Mouse (Mus musculus): ENCODE measurements at regions not wholly inside any gene's neighbourhood (a gene's known extent, or its start where the extent isn't known, plus 50 kb on each side); places are given as distances from the start of the nearest gene placed in this dataset.

DNA sequence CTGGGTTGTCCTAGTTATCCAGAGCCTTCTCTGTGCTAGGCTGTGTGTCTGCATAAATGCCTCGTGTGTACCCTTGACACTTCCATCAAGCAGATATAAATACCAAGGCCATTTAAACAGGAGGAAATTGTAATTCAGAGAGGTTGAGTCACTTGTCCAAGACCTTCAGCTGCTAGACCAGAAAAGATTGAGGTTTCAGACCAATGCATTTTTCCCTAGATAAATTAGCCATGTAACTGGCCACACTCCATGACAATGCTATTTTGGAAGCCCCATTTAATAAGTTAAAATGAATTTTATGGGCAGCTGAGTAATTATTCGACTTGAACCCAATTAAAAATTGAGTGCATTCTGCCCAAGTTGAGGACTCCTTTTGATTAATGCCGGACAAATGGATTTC lies 509.6 kb downstream of the 1810013L24Rik start:
- no peak overlapping the region for H3K27ac ChIP-seq (ENCODE audit: control insufficient read depth, insufficient read depth, low read depth, low read length)
- TF ChIP-seq POLR2A (IDR thresholded peaks at IDR 0.05; ENCODE audit: control insufficient read depth, low read depth, low read length) = no peak
- no peak for TF ChIP-seq CTCF (IDR thresholded peaks at IDR 0.05; ENCODE audit: control insufficient read depth, insufficient read depth, insufficient replicate concordance, low read depth, low read length)
- H3K4me3 ChIP-seq (ENCODE audit: control insufficient read depth, low read depth, low read length) = no peak overlapping the region
- no peaks in the 10 kb centered on the region for H3K4me1 ChIP-seq (ENCODE audit: control insufficient read depth, insufficient read depth, low read length)
- no peaks in the 10 kb centered on the region for H3K36me3 ChIP-seq (ENCODE audit: control insufficient read depth, insufficient read depth, low read length)
- no peaks in the 10 kb centered on the region for H3K27me3 ChIP-seq (ENCODE audit: control insufficient read depth, insufficient read depth, low read length)

DNA sequence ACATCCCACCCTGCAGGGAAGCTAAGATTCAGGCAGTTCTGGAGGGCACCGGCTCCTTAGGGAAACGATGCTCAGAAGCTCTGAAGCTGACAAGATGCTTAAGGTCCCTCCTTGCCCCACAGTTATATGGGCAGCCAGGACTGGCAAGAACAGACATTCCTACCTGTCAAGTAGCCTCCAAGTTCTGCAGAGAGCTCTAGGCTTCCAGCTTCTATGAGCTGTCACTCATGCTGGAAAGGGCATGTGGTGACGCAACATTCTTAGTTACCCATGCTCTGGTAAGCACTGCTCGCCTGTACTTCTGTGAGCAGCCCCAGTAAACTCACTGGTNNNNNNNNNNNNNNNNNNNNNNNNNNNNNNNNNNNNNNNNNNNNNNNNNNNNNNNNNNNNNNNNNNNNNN lies 511.3 kb downstream of the 1810013L24Rik start:
- no peaks in the 10 kb centered on the region for H3K4me1 ChIP-seq (ENCODE audit: control insufficient read depth, insufficient read depth, low read length)
- H3K27me3 ChIP-seq (ENCODE audit: control insufficient read depth, insufficient read depth, low read length) = no peaks in the 10 kb centered on the region
- TF ChIP-seq POLR2A (IDR thresholded peaks at IDR 0.05; ENCODE audit: control insufficient read depth, low read depth, low read length) (no peak), CTCF (IDR thresholded peaks at IDR 0.05; ENCODE audit: control insufficient read depth, insufficient read depth, insufficient replicate concordance, low read depth, low read length) (no peak)
- no peak overlapping the region for H3K27ac ChIP-seq (ENCODE audit: control insufficient read depth, insufficient read depth, low read depth, low read length)
- H3K36me3 ChIP-seq (ENCODE audit: control insufficient read depth, insufficient read depth, low read length) = no peaks in the 10 kb centered on the region
- no peak overlapping the region for H3K4me3 ChIP-seq (ENCODE audit: control insufficient read depth, low read depth, low read length)

DNA sequence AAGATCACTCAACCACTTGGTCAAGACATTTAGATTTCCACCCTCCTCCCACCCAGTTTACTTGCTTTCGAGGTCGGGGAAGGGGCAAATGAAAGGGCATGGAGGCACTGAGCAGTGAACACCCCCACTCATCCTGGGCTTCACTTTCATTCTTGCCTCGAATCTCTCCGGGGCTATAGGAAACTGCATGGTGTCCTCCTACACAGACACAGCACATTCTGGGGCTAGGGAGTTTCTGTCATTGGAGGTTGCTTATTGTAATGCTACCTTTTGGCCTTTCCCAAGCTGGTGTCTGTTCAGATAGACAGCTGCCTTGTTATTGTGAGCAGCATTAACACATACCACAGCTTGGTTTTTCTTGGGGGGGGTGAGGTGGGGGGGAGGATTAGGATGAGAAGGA lies 523.9 kb downstream of the 1810013L24Rik start:
- Histone ChIP-seq H3K36me3 (ENCODE audit: control insufficient read depth, insufficient read depth, low read length) (no peaks in the 10 kb centered on the region), H3K27me3 (ENCODE audit: control insufficient read depth, insufficient read depth, low read length) (no peaks in the 10 kb centered on the region), H3K27ac (ENCODE audit: control insufficient read depth, insufficient read depth, low read depth, low read length) (no peak overlapping the region), H3K4me3 (ENCODE audit: control insufficient read depth, low read depth, low read length) (no peak overlapping the region), H3K4me1 (ENCODE audit: control insufficient read depth, insufficient read depth, low read length) (no peaks in the 10 kb centered on the region)
- TF ChIP-seq POLR2A (IDR thresholded peaks at IDR 0.05; ENCODE audit: control insufficient read depth, low read depth, low read length) (no peak), CTCF (IDR thresholded peaks at IDR 0.05; ENCODE audit: control insufficient read depth, insufficient read depth, insufficient replicate concordance, low read depth, low read length) (no peak)

DNA sequence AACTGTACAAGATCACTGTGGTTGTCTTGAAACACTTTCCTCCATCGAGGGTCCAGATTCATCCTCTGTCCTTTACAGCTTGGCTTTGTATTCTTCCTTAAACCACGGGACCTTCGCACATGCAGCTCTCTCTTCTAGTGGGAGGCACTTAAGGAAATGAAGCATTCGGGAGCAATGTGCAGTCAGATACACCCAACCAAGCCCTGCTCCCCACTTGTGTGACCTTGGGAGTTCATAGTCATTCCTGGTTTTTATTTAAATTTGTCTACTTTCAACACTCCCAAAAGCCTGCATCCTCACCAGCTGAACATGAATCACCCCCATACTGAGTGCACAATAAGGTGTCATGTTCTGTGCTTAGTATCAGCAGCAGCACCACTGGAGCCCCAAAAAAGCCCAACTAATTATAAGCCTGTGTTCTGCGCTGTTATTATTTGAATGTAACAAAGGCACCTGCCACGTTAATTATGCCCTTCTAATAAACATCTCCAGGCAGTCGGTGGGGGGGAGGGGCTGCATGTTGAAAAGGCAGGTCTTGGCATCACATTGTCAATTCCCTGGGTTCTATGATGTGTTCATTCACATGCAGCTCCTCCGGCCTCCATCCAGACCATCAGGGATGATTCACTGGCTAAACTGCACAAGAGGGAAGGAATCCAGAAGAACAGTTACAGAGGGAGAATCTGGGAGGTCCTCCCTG lies 524.6 kb downstream of the 1810013L24Rik start:
- Histone ChIP-seq H3K27me3 (ENCODE audit: control insufficient read depth, insufficient read depth, low read length) (no peaks in the 10 kb centered on the region), H3K4me3 (ENCODE audit: control insufficient read depth, low read depth, low read length) (no peak overlapping the region), H3K36me3 (ENCODE audit: control insufficient read depth, insufficient read depth, low read length) (no peaks in the 10 kb centered on the region), H3K4me1 (ENCODE audit: control insufficient read depth, insufficient read depth, low read length) (no peaks in the 10 kb centered on the region), H3K27ac (ENCODE audit: control insufficient read depth, insufficient read depth, low read depth, low read length) (no peak overlapping the region)
- TF ChIP-seq CTCF (IDR thresholded peaks at IDR 0.05; ENCODE audit: control insufficient read depth, insufficient read depth, insufficient replicate concordance, low read depth, low read length) = no peak
- TF ChIP-seq POLR2A (IDR thresholded peaks at IDR 0.05; ENCODE audit: control insufficient read depth, low read depth, low read length) = no peak

DNA sequence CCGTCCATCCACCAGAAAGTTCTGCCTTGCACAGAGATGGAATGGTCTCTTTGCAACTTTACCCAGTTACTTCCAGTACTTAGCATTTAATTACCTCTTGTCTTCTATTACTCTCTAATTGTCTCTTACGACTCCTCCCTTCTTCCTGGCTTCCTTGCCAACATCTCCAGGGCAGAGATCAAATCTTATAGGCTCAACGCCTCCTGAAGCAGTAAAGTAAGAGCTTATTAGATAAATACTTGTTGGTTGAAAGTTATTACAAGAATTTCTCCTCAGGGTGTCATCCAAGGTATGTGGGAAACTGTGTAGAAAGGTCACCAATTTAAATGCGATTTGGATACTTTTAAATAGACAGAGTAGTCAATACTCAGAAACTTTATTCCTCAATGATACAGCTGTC lies 528.8 kb downstream of the 1810013L24Rik start:
- H3K27me3 ChIP-seq (ENCODE audit: control insufficient read depth, insufficient read depth, low read length) = no peaks in the 10 kb centered on the region
- no peaks in the 10 kb centered on the region for H3K36me3 ChIP-seq (ENCODE audit: control insufficient read depth, insufficient read depth, low read length)
- no peaks in the 10 kb centered on the region for H3K4me1 ChIP-seq (ENCODE audit: control insufficient read depth, insufficient read depth, low read length)
- H3K4me3 ChIP-seq (ENCODE audit: control insufficient read depth, low read depth, low read length) = no peak overlapping the region
- H3K27ac ChIP-seq (ENCODE audit: control insufficient read depth, insufficient read depth, low read depth, low read length) = no peak overlapping the region
- TF ChIP-seq POLR2A (IDR thresholded peaks at IDR 0.05; ENCODE audit: control insufficient read depth, low read depth, low read length) = no peak
- no peak for TF ChIP-seq CTCF (IDR thresholded peaks at IDR 0.05; ENCODE audit: control insufficient read depth, insufficient read depth, insufficient replicate concordance, low read depth, low read length)

DNA sequence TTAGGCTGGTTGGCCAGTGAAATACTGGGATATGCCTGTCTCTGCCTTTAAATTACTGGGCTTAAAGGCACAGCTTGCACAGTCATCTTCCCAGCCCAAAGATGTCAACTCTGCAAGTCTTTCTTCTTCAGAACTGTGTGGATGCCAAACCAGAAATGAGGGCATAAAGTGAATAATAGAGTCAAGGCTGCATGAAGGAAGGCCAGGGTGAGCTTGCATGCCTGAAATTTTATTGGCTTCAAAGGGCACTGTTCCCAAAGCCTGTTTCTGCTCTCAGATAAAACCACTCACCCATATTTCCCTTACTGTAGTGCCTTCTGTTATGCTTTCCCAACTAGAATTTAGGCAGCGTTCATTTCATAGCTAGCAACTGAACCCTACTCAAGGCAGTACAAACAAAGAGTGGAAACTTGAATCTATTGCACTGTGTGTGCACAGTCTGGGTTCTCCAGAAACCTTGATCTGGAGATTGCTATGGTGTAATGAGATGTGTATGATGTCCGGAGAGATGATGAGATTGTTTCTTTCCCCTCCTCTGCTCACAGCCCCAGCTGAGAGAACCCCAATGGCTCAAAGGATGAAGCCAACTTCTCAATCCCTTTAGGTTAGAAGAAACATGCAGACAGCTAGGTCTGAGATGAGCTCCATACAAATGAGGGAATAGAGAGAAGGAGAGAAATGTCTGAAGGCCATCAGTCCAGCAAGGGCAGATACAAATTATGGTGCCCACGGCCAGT lies 529.7 kb downstream of the 1810013L24Rik start:
- H3K4me1 ChIP-seq (ENCODE audit: control insufficient read depth, insufficient read depth, low read length) = no peaks in the 10 kb centered on the region
- TF ChIP-seq POLR2A (IDR thresholded peaks at IDR 0.05; ENCODE audit: control insufficient read depth, low read depth, low read length) (no peak), CTCF (IDR thresholded peaks at IDR 0.05; ENCODE audit: control insufficient read depth, insufficient read depth, insufficient replicate concordance, low read depth, low read length) (no peak)
- no peaks in the 10 kb centered on the region for H3K27me3 ChIP-seq (ENCODE audit: control insufficient read depth, insufficient read depth, low read length)
- H3K27ac ChIP-seq (ENCODE audit: control insufficient read depth, insufficient read depth, low read depth, low read length) = no peak overlapping the region
- H3K36me3 ChIP-seq (ENCODE audit: control insufficient read depth, insufficient read depth, low read length) = no peaks in the 10 kb centered on the region
- H3K4me3 ChIP-seq (ENCODE audit: control insufficient read depth, low read depth, low read length) = no peak overlapping the region

DNA sequence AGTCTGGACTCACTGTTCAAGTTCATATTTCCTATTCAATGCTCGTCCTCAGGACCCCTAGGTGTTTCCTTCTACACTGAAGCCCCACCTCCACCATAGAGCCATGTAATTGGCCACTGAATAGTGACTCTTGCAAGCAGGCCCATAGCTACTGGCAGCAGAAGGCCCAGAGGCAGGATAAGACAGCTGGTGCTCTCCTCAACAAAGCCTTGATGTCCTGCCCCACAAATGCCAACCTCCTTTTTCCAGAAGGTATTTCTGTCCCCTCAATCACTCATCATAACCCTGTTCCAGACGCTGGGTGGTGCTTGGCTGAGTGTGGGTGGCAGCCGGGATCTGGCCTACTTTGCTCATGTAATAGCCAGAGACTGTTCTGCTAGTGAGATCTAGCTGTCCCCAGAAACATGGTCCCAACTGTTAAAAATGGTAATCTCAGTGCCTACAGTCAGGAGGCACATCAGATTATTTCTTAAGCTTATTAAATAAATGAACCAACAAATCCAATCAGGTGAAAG lies 530.9 kb downstream of the 1810013L24Rik start:
- Histone ChIP-seq H3K4me1 (ENCODE audit: control insufficient read depth, insufficient read depth, low read length) (no peaks in the 10 kb centered on the region), H3K27ac (ENCODE audit: control insufficient read depth, insufficient read depth, low read depth, low read length) (no peak overlapping the region), H3K36me3 (ENCODE audit: control insufficient read depth, insufficient read depth, low read length) (no peaks in the 10 kb centered on the region), H3K27me3 (ENCODE audit: control insufficient read depth, insufficient read depth, low read length) (no peaks in the 10 kb centered on the region), H3K4me3 (ENCODE audit: control insufficient read depth, low read depth, low read length) (no peak overlapping the region)
- no peak for TF ChIP-seq POLR2A (IDR thresholded peaks at IDR 0.05; ENCODE audit: control insufficient read depth, low read depth, low read length)
- no peak for TF ChIP-seq CTCF (IDR thresholded peaks at IDR 0.05; ENCODE audit: control insufficient read depth, insufficient read depth, insufficient replicate concordance, low read depth, low read length)

Data from testis, adult 2 months (tissue).